Mouse (Mus musculus) hindbrain, embryonic 16.5 days (tissue): ENCODE data around the gene Tmc7. TPM values are rescaled to one million over a fixed set of nuclear protein-coding genes. Genes with fewer than 3 reads are reported as not detected.
A peak's percentile ranks its signal among the peaks of the same experiment; 100 is the strongest.

Experiments used
- ATAC-seq: fragments of 200-750 bp; cut with Nextera tagmentation; 2 replicates; pipeline ENCODE4 v1.8.0; 2017; ENCODE audit warnings: moderate TSS enrichment, moderate library complexity
- H3K27ac ChIP-seq: fragments of 300-500 bp; sonication (generic); 2 replicates; pipeline ENCODE4 v1.5.1; 2014; ENCODE audit warnings: low read depth, mild to moderate bottlenecking, control low read depth, low read length, moderate library complexity
- H3K27me3 ChIP-seq: fragments of 300-500 bp; sonication (generic); replicated peaks from 2 replicates; pipeline ENCODE4 v1.6.1; 2014; ENCODE audit warnings: low read length; ENCODE audit not compliant: control insufficient read depth, insufficient read depth
- H3K36me3 ChIP-seq: fragments of 300-500 bp; sonication (generic); 2 replicates; pipeline ENCODE4 v1.6.1; 2014; ENCODE audit warnings: mild to moderate bottlenecking, low read length, moderate library complexity, mixed read lengths; ENCODE audit not compliant: control insufficient read depth, insufficient read depth
- H3K4me1 ChIP-seq: fragments of 300-500 bp; sonication (generic); 2 replicates; pipeline ENCODE4 v1.6.1; 2014; ENCODE audit warnings: low read depth, low read length; ENCODE audit not compliant: control insufficient read depth, insufficient read depth
- H3K4me2 ChIP-seq: fragments of 300-500 bp; sonication (generic); 2 replicates; pipeline ENCODE4 v1.6.1; 2014; ENCODE audit warnings: mild to moderate bottlenecking, low read length, control low read depth, moderate library complexity
- H3K4me3 ChIP-seq: fragments of 300-500 bp; sonication (generic); 2 replicates; pipeline ENCODE4 v1.5.1; 2014; ENCODE audit warnings: mild to moderate bottlenecking, low read length, control low read depth, moderate library complexity
- H3K9ac ChIP-seq: fragments of 300-500 bp; sonication (generic); 2 replicates; pipeline ENCODE4 v1.6.1; 2014; ENCODE audit warnings: low read depth, mild to moderate bottlenecking, control low read depth, low read length, moderate library complexity
- H3K9me3 ChIP-seq: fragments of 300-500 bp; sonication (generic); 2 replicates; pipeline ENCODE4 v1.6.1; 2014; ENCODE audit warnings: mild to moderate bottlenecking, low read length, moderate library complexity; ENCODE audit not compliant: control insufficient read depth
- WGBS: fragments of 180-500 bp; shearing (Covaris S2); extraction: QIAGEN DNeasy Blood & Tissue Kit; methylation state at CpG from one replicate; pipeline ENCODE4 v1.1.7; 2014; 5-methylcytosine and 5-hydroxymethylcytosine counted together
- polyA plus RNA-seq: library from polyadenylated mRNA; unstranded; fragments of >200 nt; fragmentation: Nextera tagmentation; extraction: Ambion mirVana; gene quantifications from 2 replicates; pipeline ENCODE4 v1.2.1, GENCODE M21; 2015

Gene Tmc7
- polyA plus RNA-seq, 1 experiment from 2014 or later, result 7.9 TPM

GRCm38 (mm10) chr7:118593567-118594407, 9.3 kb upstream of the Tmc7 start:
- no peaks in the 10 kb centered on the region for H3K9me3 ChIP-seq
- peaks cover 24% of the 10 kb centered on the region for H3K4me1 ChIP-seq
- peak; percentile 88 for ATAC-seq
- H3K36me3 ChIP-seq, result no peaks in the 10 kb centered on the region
- 9% methylated on average over 9 of the region's 9 CpGs for WGBS
- H3K27ac ChIP-seq, result peak overlapping the region; percentile 76
- peaks cover 5% of the 10 kb centered on the region for H3K27me3 ChIP-seq
- no peak overlapping the region for H3K9ac ChIP-seq
- no peak overlapping the region for H3K4me3 ChIP-seq
- H3K4me2 ChIP-seq, result peak overlapping the region; percentile 44; the same call in 1 of the 2 replicates

- H3K4me2 ChIP-seq, result no peak overlapping the region
- ATAC-seq, result peak; percentile 19; the same call in 1 of the 2 replicates
- peak overlapping the region; percentile 76 for H3K27ac ChIP-seq
- no peak overlapping the region for H3K4me3 ChIP-seq
- H3K9ac ChIP-seq, result no peak overlapping the region
- H3K4me1 ChIP-seq, result peaks cover 20% of the 10 kb centered on the region
- no peaks in the 10 kb centered on the region for H3K36me3 ChIP-seq
- no peaks in the 10 kb centered on the region; the same call in 1 of the 2 replicates for H3K9me3 ChIP-seq
- 23% methylated on average over 6 of the region's 6 CpGs for WGBS
- no peaks in the 10 kb centered on the region; the same call in none of the 2 replicates for H3K27me3 ChIP-seq
Measured at GRCm38 (mm10) chr7:118592146-118592545, 7.6 kb upstream of the Tmc7 start.

GRCm38 (mm10) chr7:118590726-118591305, 6.3 kb upstream of the Tmc7 start:
- Histone ChIP-seq H3K4me1 (peaks cover 18% of the 10 kb centered on the region), H3K9me3 (no peaks in the 10 kb centered on the region; the same call in 1 of the 2 replicates), H3K36me3 (no peaks in the 10 kb centered on the region), H3K4me2 (no peak overlapping the region), H3K27me3 (no peaks in the 10 kb centered on the region; the same call in 1 of the 2 replicates), H3K9ac (no peak overlapping the region), H3K4me3 (no peak overlapping the region), H3K27ac (no peak overlapping the region)
- ATAC-seq, result no peak
- WGBS, result 85% methylated on average over 5 of the region's 5 CpGs

GRCm38 (mm10) chr7:118585856-118586255, 1.3 kb upstream of the Tmc7 start:
- WGBS, result 54% methylated on average over 6 of the region's 6 CpGs

GRCm38 (mm10) chr7:118584926-118585325, 390 bp upstream of the Tmc7 start:
- H3K36me3 ChIP-seq, result no peaks in the 10 kb centered on the region
- no peaks in the 10 kb centered on the region for H3K27me3 ChIP-seq
- peak overlapping the region; percentile 87; the same call in 1 of the 2 replicates for H3K9ac ChIP-seq
- H3K4me2 ChIP-seq, result peak overlapping the region; percentile 91
- H3K4me3 ChIP-seq, result peak overlapping the region; percentile 70
- H3K4me1 ChIP-seq, result peaks cover 9% of the 10 kb centered on the region; the same call in 1 of the 2 replicates
- ATAC-seq, result peak; percentile 31; the same call in 1 of the 2 replicates
- H3K9me3 ChIP-seq, result no peaks in the 10 kb centered on the region; the same call in 1 of the 2 replicates
- WGBS, result 63% methylated on average over 5 of the region's 5 CpGs
- no peak overlapping the region; the same call in 1 of the 2 replicates for H3K27ac ChIP-seq

More at GRCm38 (mm10) chr7:118585856-118586255, 1.3 kb upstream of the Tmc7 start:
- H3K4me1 ChIP-seq, result peaks cover 9% of the 10 kb centered on the region; the same call in 1 of the 2 replicates
- no peaks in the 10 kb centered on the region; the same call in 1 of the 2 replicates for H3K9me3 ChIP-seq
- H3K4me2 ChIP-seq, result no peak overlapping the region
- H3K36me3 ChIP-seq, result no peaks in the 10 kb centered on the region
- H3K27ac ChIP-seq, result no peak overlapping the region
- ATAC-seq, result no peak
- H3K4me3 ChIP-seq, result no peak overlapping the region
- H3K9ac ChIP-seq, result no peak overlapping the region
- H3K27me3 ChIP-seq, result no peaks in the 10 kb centered on the region

GRCm38 (mm10) chr7:118583821-118584220, 715 bp downstream of the Tmc7 start:
- H3K9me3 ChIP-seq, result no peaks in the 10 kb centered on the region; the same call in 1 of the 2 replicates
- H3K9ac ChIP-seq, result peak overlapping the region; percentile 87
- H3K36me3 ChIP-seq, result no peaks in the 10 kb centered on the region
- H3K4me3 ChIP-seq, result peak overlapping the region; percentile 70
- peak overlapping the region; percentile 91 for H3K4me2 ChIP-seq
- no peaks in the 10 kb centered on the region for H3K27me3 ChIP-seq
- H3K4me1 ChIP-seq, result peaks cover 9% of the 10 kb centered on the region; the same call in 1 of the 2 replicates
- WGBS, result 20% methylated on average over 7 of the region's 7 CpGs
- no peak overlapping the region; the same call in 1 of the 2 replicates for H3K27ac ChIP-seq
- ATAC-seq, result no peak

GRCm38 (mm10) chr7:118579938-118580337, 4.6 kb downstream of the Tmc7 start:
- no peak for ATAC-seq
- H3K27ac ChIP-seq, result no peak overlapping the region
- H3K9me3 ChIP-seq, result no peaks in the 10 kb centered on the region
- no peak overlapping the region for H3K9ac ChIP-seq
- H3K4me3 ChIP-seq, result no peak overlapping the region
- no peak overlapping the region for H3K4me2 ChIP-seq
- no peaks in the 10 kb centered on the region for H3K36me3 ChIP-seq
- H3K27me3 ChIP-seq, result no peaks in the 10 kb centered on the region
- H3K4me1 ChIP-seq, result peaks cover 9% of the 10 kb centered on the region; the same call in 1 of the 2 replicates
- WGBS, result 59% methylated on average over 2 of the region's 2 CpGs

GRCm38 (mm10) chr7:118578269-118578668, 6.3 kb downstream of the Tmc7 start:
- Histone ChIP-seq H3K4me1 (no peaks in the 10 kb centered on the region), H3K9me3 (no peaks in the 10 kb centered on the region), H3K27ac (no peak overlapping the region), H3K4me2 (no peak overlapping the region), H3K4me3 (no peak overlapping the region), H3K27me3 (no peaks in the 10 kb centered on the region), H3K36me3 (no peaks in the 10 kb centered on the region), H3K9ac (no peak overlapping the region)
- ATAC-seq, result peak; percentile 38; the same call in 1 of the 2 replicates
- whole genome bisulfite sequencing, result 73% methylated on average over 3 of the region's 3 CpGs

- Histone ChIP-seq H3K36me3 (no peaks in the 10 kb centered on the region), H3K27me3 (no peaks in the 10 kb centered on the region), H3K9me3 (peaks cover 4% of the 10 kb centered on the region), H3K4me1 (no peaks in the 10 kb centered on the region), H3K4me3 (no peak overlapping the region), H3K4me2 (no peak overlapping the region), H3K9ac (no peak overlapping the region), H3K27ac (no peak overlapping the region)
- no peak for ATAC-seq
- 42% methylated on average over 5 of the region's 5 CpGs for WGBS
Measured at GRCm38 (mm10) chr7:118572039-118572438, 12.5 kb downstream of the Tmc7 start.
